Mouse (Mus musculus) mesoderm, embryonic 11.5 days (tissue): ENCODE data around the gene Grm6.

Source experiments
- DNase-seq: peaks from one replicate; pipeline ENCODE4 v3.0.0-alpha.2; 2012; ENCODE audit warnings: low read depth, low spot score

Grm6 gene

DNA sequence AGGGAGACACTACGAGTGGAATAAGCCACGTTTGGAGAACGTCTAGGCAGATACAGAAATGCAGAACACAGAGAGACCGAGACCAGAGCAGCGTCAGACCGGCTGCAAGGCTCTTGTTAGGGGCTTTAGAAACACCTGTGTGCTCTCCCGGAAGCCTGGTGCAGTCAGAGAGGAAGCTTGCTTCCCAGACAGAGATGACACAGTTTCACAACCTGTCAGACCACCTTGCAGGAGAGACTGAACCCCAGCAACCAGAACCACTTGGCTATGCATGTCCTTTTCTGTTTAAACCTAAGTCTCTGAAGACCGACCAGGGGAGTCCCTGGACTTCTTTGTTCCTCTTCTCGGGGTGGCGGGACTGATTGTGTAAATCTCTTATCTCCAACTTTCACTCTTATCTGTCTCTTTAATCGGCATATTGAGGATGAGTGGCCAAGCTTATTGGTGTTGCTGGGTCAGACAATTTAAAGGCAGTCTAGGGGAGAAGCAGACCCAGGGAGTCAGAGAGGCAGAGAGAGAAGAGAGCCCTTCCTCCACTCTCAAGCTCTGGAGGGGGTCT, at the start of gene Grm6:
Gene Grm6 (plus strand): TSS at position 509 of the 559 bp plus-strand sequence.
- no peak for DNase-seq

DNA sequence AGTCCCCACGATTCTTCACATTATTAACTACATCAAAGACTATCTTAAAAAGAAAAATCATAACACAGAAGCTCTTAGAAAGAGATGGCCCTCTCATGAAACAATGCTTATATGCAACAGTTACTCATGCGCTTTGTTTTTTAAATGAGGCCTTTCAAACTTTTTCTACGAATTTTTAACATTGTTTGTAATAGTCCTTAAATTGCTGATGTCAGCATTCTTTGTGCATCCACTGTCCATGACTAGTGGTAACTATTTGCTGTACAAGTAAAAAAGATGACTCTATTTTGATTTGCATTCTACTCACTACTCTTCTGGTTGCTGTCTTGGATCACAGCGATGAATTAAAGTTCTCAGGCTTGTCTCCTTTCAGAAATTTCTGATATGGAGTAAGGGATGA, 36.3 kb upstream of the Grm6 start:
- no peak for DNase-seq

DNA sequence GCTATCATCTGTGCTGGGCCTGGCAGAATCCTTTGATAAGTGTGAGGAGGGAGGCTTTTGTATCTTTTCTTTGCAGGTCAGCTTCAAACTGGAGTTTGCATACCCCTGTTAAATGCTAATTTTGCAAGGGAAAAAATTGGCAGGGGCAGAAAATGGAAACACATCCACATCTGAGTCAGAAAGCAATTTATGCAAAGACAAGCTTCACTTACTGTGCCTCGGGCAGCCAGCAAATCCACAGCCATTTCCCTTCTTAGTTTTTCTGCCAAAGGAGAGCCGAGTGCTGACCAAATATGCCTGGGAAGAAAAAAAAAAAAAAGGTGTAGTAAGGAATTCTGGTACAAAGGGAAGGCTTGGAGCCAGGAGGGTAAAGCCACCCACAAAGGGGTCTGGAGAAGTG, 24.3 kb upstream of the Grm6 start:
- DNase-seq, result no peak

DNA sequence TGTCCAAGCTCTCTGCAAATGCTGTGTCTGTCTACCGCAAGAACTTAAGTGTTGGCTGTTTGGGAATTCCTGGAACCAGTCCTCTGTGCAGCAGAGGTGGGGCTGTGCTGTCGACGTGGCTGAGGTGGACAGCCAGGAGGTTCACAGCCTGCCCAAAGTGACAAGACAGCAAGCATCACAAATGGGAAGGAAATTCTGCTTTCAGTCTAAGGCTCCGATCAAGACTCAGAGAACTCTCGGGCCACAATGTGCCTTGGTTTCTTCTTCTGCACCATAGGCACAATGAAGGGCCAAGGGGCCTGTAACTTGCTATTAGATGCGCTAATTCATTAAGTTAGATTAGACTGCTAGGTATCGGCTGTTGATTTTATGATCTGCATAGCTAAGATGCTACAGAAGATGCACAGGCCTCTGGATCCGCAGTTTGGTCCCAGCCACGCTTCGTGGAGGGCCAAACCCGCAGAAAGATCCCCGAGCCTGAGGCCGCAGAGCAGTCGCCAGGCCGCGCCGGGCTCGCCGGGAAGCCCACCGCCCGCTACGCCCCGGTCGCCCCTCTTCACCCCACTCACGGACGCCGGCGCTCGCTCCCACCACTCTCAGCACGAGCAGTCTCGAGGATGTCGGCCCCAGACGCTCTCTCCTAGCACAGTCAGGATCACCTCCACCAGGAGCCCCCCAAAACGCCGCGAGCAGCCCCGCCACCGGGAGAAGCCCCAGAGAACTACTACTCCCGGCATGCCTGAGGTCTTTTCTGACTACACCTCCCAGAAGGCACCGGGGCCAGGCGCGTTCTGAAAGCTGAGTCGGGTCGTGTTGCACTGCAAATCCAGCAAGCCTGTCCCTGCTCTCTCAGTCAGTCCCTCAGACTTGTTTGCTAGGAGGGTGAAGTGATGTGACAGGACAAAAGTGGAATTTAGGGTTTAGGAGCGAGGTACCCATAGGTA, 23.2 kb upstream of the Grm6 start, which contains the start of gene Zfp354c:
Gene Zfp354c (minus strand): TSS at position 715 of the 944 bp plus-strand sequence.
- DNase-seq, result peak; percentile 87

DNA sequence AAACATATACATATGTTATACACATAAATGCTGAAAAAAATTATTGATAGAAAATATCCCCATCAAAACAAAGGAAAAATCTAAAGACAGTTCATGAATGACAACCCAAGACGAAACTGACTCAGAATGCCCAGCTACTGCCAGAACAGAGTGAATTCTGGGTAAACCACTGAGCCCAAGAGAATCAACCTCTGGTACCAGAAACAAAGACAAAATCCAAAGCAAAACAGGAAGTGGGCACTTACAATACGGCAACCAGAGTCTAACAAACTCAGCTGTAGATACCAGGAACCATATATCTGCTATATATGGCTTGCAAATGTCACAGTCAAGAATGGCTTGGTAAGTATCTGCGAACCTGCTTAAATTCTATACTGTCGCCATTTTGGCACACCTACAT, 14.8 kb upstream of the Grm6 start:
- DNase-seq, result no peak

DNA sequence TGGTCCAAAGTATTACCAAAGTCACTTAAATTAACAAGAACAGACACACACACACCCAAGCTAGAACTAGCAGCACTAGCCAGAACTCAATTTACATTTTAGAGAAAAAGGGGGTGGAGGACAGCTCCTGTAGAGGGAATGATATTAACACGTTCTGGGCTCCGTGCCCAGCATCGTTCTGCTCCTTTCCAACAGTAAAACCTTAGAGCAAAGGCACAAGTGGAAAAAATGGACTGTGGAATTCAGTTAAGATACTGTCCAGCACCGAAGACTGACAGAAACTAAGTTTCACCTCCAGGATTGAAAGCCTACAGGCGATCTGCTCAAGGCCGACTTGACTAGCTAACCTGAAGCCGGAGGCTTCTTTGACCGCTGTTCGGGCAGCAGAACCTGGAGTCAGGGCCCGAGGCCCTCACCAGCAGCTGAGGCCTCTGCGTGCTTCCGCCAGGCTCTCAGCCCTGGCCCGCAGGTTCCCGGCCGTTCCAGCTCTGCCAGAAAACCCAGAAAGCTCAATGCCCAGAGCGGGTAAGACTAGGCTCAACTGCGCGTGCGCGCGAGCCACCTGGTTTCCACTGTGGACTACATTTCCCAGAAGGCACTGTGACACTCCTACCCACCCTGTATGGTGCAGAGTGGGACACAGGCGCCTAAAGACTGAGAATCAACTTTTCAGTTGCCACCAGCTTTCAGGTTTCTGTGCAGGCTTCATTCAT, 9.3 kb upstream of the Grm6 start, which contains the start of gene Zfp879:
Gene Zfp879 (minus strand): TSS at position 530 of the 713 bp plus-strand sequence.
- DNase-seq, result peak; percentile 94

DNA sequence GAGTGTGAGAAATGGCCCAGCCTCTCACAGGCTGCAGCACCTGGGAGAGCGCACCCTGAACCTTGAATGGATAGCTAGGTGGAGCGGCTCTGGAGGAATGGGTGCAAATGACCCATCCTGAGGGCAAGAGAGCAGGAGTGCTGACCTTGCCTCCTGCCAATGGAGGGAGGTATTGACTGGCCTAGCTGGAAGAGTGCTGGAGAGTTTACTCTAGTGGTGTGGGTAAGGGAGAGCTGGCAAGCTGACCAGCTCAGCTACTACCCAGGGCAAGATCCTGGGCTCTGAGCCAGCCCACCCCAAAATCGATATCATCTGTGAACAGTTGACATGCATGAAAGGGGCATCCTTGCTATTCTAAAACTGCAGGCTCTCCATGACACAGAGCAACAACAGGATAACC, 4.5 kb upstream of the Grm6 start:
- no peak for DNase-seq

DNA sequence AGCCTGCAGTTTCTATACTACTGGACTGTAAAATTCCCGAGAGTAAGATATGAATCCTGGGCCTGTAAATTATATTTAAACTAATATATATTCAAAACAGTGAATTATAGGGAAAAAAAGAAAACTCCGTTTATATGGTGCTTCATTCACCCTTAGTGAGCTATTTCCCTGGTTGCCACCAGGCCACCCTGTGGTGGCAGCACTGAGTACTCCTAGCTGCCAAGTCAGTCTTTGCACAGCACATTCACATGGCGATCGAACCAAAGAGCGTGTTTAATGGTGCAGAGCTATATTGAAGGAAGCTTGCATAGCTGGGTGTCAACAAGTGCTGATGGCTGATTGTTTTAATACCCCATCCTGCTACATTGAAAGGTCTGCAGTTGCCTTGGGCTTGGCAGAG, 3.4 kb upstream of the Grm6 start:
- no peak for DNase-seq

DNA sequence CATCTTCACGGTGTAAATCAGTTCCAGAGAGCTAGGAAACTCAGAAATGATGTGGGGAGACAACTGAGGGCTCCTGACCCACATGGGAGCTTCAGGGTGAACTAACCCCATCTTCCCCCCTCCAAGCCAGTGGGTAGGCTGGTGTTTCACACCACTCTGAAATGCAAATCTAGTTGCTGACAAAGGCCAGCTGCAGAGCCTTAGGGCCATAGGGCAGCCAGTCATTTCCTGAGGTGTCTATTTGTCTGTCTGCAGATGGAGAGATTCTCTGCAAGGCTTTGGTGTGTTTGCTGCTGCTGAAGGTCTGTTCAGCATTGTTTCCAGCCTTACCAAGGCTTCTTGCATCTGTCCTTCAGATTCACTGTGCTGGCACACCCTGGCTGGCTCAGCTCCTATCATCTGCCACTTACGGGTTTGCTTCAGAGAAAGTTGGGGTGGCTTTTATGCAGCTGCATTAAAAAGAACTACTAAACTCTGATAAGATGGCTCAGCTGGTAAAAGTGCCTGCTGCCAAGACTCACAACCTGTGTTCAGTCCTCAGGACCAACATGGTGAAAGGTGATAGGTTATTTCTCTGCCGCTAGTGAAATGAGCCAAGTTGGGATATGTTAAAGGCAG, 1.9 kb upstream of the Grm6 start:
- DNase-seq, result no peak

DNA sequence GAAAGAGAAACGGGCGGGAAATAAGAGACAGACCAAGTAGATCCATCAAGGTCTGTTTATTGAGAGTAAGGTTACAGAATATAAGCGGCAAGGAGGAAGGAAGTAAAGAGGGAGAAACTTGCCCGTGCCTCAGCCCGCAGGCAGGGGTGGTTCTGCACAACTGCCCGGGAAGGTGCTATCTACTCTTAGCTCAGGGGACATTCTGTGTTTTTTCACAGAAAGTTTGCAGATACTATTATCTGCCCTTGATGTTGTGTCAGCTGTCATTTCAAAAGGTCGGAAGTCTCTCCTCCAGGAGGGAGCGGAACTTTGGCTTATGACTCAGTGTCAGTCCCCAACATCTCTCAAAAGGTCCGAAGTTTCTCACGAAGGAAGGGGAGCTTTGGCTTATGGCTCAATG, 1.2 kb upstream of the Grm6 start:
- DNase-seq, result no peak

DNA sequence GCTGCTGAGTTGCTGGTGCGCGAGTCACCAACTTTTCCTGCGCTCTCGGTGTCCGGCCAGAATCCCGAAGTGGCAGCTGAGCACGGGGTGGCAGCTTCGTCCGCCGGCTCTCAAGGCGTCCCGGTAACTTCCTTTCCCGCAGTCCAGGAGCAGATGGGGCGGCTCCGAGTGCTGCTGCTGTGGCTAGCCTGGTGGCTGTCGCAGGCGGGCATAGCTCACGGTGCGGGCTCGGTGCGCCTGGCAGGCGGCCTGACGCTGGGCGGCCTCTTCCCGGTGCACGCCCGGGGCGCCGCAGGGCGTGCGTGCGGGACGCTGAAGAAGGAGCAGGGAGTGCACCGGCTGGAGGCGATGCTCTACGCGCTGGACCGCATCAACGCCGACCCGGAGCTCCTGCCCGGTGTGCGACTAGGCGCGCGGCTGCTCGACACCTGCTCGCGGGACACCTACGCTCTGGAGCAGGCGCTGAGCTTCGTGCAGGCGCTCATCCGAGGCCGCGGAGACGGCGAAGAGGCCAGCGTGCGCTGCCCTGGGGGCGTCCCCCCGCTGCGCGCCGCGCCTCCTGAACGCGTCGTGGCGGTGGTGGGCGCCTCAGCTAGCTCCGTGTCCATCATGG, 610 bp downstream of the Grm6 start:
- no peak for DNase-seq

DNA sequence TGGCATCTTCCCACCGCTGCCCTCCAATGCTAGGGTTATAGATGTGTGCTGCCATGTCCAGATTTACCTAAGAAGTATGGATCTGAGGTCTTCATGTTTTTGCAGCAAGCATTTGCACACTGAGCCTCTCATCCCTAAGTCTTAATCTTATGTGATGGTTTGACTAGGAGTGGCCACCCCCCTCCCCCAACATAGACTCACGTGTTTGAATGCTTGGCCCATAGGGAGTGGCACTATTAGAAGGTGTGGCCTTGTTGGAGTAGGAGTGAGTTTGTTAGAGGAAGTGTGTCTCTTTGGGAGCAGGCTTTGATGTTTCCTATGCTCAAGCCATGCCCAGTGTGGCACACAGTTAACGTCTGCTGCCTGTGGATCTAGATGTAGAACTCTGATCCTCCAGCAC, 28.2 kb downstream of the Grm6 start:
- no peak for DNase-seq

DNA sequence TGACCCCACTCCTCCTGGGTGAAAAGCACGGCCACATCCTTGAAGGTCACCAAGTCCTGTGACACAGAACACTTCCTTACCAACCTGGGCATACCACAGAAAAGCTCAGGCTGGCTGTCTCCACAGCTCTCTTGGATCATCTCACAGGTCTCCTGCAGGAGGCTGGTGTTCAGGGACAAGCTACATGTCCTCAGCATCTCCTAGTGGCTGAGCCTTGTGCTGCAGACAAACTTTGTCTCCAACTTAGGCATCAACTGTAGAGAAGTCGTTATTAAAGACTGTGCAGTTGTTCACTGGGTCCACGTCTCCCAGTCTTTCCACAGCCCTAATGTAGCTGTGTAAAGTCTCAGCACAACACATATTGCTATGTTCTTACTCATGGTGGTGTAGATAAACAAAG, 33.3 kb downstream of the Grm6 start:
- DNase-seq, result no peak

DNA sequence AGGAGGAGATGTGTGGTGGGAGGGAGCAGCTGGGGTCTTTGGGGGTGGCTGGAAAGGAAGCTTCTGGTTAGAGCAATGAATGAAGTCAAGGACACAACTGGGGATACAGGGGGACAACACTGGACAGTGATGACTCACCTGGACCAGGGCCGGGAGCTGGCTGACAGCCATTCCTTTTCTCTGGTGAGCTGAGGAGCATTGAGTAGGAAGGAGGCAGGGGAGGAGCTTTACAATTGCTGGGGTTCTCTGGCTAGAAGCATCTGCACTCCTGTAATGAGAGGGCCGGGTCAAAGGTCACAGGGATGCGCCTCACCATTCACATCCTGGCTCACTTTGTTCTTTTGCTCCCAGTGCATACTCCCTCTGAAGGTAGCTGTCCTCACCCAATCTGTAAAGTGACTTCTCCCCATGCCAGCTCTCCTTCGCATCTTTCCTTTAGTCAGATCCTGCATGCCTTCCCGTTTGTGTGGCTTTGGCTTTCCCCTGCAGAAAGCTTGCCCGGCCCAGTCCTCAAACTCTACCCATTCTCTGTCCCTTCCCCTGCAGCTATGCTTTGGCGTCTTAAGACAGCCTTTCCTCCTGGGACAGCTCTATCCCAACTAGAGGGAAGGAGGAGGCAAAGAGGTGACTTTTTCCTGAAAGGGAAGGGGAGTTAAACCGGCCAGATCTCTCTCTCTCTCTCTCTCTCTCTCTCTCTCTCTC, 35.9 kb downstream of the Grm6 start:
- peak; percentile 10 for DNase-seq

DNA sequence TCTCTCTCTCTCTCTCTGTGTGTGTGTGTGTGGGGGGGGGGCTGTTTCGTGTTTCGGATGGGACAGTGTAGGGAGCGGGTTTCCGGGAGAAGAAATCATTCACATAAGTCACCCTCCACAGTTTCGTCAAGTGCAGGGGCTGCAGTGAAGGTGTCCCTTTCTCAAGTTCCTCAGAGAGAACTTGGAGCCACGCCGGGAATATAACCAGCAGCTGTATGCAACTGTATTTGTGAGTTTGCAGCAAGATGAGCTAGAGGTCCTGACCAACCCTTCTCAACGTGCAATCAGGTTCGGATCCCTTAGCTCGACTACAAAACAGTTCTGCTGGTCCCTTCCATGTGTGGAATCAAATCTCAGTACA, 36.4 kb downstream of the Grm6 start:
- DNase-seq, result no peak

DNA sequence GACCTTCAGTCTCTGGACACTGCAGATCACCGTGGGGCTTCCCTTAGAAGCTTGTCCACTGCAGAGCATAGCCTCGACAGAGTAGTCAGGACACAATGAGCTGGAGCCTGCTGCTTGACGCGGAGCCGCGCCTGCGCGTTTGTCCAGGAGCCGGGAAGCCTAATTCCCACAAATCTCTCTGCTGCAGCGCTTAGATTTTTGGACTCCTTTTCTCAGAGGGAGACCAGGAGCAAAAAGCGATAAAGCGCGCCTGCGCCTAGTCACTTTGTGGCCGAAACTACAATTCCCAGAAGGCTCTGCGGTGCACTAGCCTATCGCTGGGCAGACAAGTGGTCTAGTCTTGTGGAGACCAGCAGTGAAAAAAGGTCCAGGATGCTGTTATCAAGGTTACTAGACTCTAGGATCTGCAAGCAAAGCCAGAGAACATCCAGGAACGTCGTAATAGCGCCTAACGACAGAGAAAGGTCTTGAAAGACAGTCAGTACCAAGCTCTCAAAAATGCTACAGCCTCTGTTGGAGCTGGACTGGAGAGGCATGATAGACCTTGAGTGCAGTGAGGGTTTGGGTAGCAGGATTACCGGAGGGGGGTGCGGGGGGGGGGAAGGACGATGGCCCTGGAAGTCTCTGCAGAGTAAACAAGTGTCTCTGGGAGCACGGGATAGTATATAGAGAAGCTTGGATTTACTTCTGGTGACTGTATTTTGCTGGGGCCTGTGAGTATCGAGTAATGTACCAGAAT, 37.1 kb downstream of the Grm6 start, which contains the start of gene Zfp454:
Gene Zfp454 (minus strand): TSS at position 262 of the 739 bp plus-strand sequence.
- peak; percentile 95 for DNase-seq

DNA sequence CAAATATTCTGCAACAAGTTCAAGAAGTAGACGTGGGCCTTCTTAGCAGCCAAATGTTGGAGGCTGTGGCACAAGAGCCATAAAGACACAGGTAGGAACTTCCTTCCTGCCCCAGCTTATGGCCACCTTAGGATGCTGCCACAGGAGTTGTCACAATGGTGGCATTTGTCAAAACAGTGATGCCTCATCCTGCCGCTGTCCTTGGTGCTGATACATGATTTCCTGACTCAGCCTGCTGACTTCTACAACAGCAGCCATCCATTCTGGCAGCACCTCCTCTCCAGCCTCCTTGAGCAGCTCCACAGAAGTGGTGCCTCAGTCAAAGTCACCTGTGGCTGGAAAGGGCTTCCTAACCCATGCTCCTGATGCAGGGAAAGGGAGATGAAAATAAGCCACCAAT, 42.0 kb downstream of the Grm6 start:
- DNase-seq, result peak; percentile 11

DNA sequence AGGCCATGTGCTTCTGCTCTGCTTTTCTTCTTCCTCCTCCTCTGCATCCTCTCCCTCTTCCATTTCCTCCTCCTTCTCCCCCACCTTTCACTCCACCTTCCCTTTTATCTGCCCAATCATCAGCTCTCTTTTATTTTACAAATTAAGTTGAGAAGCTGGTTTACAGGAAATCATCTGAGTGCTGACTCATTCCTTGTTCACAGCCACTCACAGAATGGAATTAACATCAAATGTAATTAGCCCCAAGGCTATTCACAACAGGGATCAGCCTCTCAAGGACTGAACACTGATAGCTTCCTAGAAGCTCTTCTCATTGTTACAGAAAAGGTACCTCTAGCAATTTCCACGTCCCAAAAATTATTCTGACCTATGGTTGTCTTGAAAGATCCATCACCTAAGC, 46.9 kb downstream of the Grm6 start:
- DNase-seq, result no peak

DNA sequence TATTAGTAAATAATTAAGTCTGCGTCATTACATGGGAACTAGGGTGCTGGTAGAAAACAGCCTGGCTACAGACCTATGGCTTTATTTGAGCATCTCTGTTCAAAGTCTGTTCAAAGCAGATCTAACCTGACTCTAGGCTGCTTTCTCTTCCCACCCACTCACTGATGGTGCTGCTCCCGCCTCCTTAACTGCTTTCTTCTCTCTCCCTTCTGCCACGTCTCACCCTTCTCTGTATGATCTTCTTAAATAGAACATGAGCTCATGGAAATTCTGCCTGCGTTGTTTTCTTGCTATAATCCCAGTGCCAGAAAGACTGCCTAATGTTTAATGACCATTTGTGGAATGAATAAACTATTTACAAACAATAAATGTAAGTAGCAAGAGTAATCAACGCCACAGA, 57.7 kb downstream of the Grm6 start:
- DNase-seq, result no peak

DNA sequence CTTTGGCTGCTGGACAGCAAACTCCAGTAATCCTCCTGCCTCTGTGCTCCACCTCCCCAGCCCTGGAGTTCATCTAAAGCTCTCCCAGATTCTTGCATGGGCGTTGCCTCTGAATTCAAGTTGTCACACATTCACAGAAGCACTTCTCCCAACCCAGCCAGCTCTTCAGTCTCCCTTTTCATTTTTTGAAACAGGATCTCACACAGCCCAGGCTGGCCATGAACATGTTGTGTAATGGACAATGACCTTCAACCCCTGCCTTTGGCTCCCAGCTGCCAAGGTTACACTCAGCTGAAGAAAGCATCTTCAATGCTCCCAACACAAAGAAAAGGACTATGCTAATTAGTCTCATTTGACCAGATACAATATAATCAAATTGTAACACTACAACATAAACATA, 62.8 kb downstream of the Grm6 start:
- no peak for DNase-seq
